Comparison of ENCODE assay signal across 14 mouse cellular contexts in genomic region chr10:21979286-21979965, GRCm38 (mm10).
A peak's percentile ranks its signal among the peaks of the same experiment; 100 is the strongest.
DNase-seq lines count a peak whose midpoint lies in the region.
"Had no signal": no experiment of that assay in that cellular context is flagged by ENCODE, and none has a peak within 500 bp of the region (broad histone marks: within the 10 kb centered on the region; RNA-seq: fewer than 3 reads in every experiment).

No protein-coding gene starts in this region.

- peak; percentile 82 to 92 for DNase-seq in adrenal gland, adult (ENCODE audit: inconsistent age in 2 of 2, low spot score in 1 of 2)
- DNase-seq in adrenal gland, postnatal 4 days (ENCODE audit: low spot score in 2 of 2): no peak
- peak; percentile 44 for DNase-seq in ZHBTc4 (ENCODE audit: low read depth, low spot score)
- peak; percentile 75 for DNase-seq in adrenal gland, postnatal 14 days
- DNase-seq in spleen, adult 12 weeks (ENCODE audit: low spot score): no peak
- no peak for DNase-seq in kidney, postnatal 4 days
- no peak for DNase-seq in layer of hippocampus, postnatal 14 days (ENCODE audit: low spot score in 2 of 2)
- DNase-seq: B cell, adult 2 months; cerebellum, adult 8-10 months; cerebellum, postnatal 14 days; embryo, embryonic 11 days; gastrocnemius, postnatal 10 days; heart, adult 18-20 months; kidney, adult 18-20 months had no signal

Comparison
In these comparisons a context has a peak if more than half of its experiments do, and no peak if none do; other contexts are left out.
1. DNase-seq: peak in adrenal gland, adult (2 of 2), ZHBTc4 (single experiment) and adrenal gland, postnatal 14 days (single experiment); none in adrenal gland, postnatal 4 days (0 of 2), spleen, adult 12 weeks (single experiment), kidney, postnatal 4 days (0 of 2) and layer of hippocampus, postnatal 14 days (0 of 2).